Mouse (Mus musculus) gastrocnemius, postnatal 36 days (tissue): ENCODE measurements around the gene Gm3411. TPM values are rescaled to one million over a fixed set of nuclear protein-coding genes. Genes with fewer than 3 reads are reported as not detected.
A peak's percentile ranks its signal among the peaks of the same experiment; 100 is the strongest.
"Not testable (repeated sequence)": the region's sequence is repeated elsewhere in the genome, so short reads cannot be mapped to it uniquely, and the experiment has no call there.

Experiments used
- DNase-seq, 2 experiments: peaks; one replicate each; pipeline ENCODE4 v3.0.0; 2022
- intact Hi-C: fragments of 180-260 bp; cut with DNase I; formaldehyde crosslinking; loops from one replicate; pipeline ENCODE4 v1.15.1; 2025
- long read RNA-seq, 2 experiments: library from polyadenylated mRNA; stranded (forward); transcript quantifications; one replicate each; pipeline ENCODE4 v2.0.0; 2021
- total RNA-seq, 2 experiments: library from RNA; stranded (reverse); gene quantifications; 2 replicates each; pipeline ENCODE4 v1.2.3; 2021

Gm3411 gene
- not detected for total RNA-seq
- long read RNA-seq, experiment 1 = 0 reads
- long read RNA-seq, experiment 2 = 0 reads

DNA sequence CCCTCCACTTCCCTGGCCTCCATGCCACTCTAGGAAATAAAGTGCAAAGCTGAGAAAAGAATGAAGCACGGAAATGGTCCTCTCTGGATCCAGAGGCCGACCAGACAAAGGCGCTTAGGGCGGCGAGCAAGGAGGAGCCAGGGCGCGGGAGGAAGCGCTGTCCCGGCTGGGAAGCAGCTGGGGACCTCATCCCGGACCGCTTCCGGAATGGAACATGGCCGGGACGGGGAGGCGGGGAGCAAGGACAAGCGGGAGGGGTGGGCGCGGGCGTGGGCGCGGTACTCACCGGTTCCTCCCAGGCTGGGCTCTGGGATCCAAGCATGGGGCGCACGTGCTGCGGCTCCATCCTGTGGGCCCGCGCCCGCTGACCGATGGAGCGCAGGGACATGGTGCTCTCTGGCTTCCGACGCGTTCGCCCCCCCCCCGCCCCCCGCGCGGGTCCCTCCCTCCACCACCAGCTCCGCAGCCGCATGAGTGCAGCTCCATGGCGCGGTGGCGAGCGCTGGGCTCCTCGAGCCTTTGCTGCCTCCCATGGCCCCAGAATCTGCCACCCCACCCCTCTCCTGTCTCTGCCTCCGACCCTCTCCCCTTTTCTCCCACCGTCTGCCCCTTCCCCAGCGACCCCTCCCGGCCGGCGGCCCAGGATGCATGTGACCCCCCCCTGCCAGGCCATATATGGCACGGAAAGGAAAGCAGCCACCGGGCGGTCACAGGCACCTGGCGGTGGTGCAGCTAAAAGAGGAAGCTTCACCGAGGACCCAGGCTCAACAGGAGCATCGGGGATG, at the start of gene Gm3411:
Gene Gm3411, minus strand, starts transcription at position 320 of the 785 bp plus-strand sequence.
- intact Hi-C loops = not testable (repeated sequence)
- peak; percentile 24 to 49 for DNase-seq

DNA sequence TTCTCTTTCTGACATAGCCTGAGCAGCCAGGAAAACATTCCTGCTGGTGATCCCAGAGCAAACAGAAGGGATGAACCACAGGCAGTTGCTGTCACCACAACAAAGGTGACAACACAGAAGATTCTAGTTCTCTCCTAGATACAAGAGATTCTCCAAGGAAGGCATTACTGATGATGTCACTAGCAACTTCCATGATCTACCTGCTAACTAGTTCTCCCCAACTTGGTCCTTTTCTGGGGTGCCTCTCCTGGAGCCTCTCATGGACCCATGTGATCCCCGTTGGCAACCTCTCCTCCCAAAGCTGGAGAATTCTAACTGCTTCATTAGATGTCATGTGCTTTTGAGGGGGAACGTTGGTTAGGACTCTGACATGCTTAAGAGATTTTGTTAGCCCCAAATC, 17.7 kb upstream of the Gm3411 start, which contains the start of gene Gm21103:
Gene Gm21103, minus strand, starts transcription at position 101 of the 400 bp plus-strand sequence.
- intact Hi-C loops, DNase-seq: not testable (repeated sequence)

DNA sequence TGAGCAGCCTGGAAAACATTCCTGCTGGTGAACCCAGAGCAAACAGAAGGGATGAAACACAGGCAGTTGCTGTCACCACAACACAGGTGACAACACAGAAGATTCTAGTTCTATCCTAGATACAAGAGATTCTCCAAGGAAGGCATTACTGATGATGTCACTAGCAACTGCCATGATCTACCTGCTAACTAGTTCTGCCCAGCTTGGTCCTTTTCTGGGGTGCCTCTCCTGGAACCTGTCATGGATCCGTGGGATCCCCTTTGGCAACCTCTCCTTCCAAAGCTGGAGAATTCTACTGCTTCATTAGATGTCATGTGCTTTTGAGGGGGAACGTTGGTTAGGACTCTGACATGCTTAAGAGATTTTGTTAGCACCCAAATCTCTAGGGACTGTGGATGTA, 67.9 kb downstream of the Gm3411 start, which contains the start of gene Gm21560:
Gene Gm21560, minus strand, starts transcription at position 101 of the 400 bp plus-strand sequence.
- intact Hi-C loops, DNase-seq: not testable (repeated sequence)

Other genes starting within 250 kb of the Gm3411 start
- gene Gm6337, start 229.0 kb downstream of the Gm3411 start, total RNA-seq = not detected
- not detected for gene Gm8206, start 193.3 kb downstream of the Gm3411 start, total RNA-seq
- gene Gm3468, start 178.6 kb downstream of the Gm3411 start, total RNA-seq = under 1 TPM in 1 of 2 experiments, not detected in 1; 0.15 TPM
- gene Gm3476, start 161.4 kb downstream of the Gm3411 start, total RNA-seq = not detected
- gene Gm21560, start 68.0 kb downstream of the Gm3411 start, total RNA-seq = not detected
- gene Gm21103, start 17.6 kb upstream of the Gm3411 start, total RNA-seq = not detected
- not detected for gene Gm3618, start 56.4 kb upstream of the Gm3411 start, total RNA-seq
- not detected for gene Gm16440, start 103.1 kb upstream of the Gm3411 start, total RNA-seq
- gene Gm3591, start 125.2 kb upstream of the Gm3411 start, total RNA-seq = not detected
- gene Gm3594, start 157.4 kb upstream of the Gm3411 start, total RNA-seq = not detected